Mouse (Mus musculus): ENCODE measurements around the gene Palm2. TPM values are rescaled to one million over a fixed set of nuclear protein-coding genes. Genes with fewer than 3 reads are reported as not detected.

Gene Palm2
- polyA plus RNA-seq, 2 experiments, result 0.03 to 0.06 TPM

- H3K36me3 ChIP-seq (replicated peaks; ENCODE audit: control insufficient read depth, insufficient read depth, low read depth), result no peaks in the 10 kb centered on the region
- no peak overlapping the region for H3K9ac ChIP-seq (replicated peaks)
- H3K9me3 ChIP-seq (ENCODE audit: control insufficient read depth, low read length), result no peaks in the 10 kb centered on the region
- H3K4me3 ChIP-seq (ENCODE audit: insufficient read depth in 1 of 2, low read depth in 2 of 2, low read length in 2 of 2), result no peak overlapping the region
- H3K27me3 ChIP-seq (ENCODE audit: control insufficient read depth, insufficient read depth, low read length), result no peaks in the 10 kb centered on the region
- DNase-seq (ENCODE audit: low read depth in 3 of 3, low spot score in 3 of 3) (no peak), ATAC-seq (ENCODE audit: insufficient read depth) (no peak)
- H3K27ac ChIP-seq, result no peak overlapping the region
- no peaks in the 10 kb centered on the region for H3K4me1 ChIP-seq (replicated peaks; ENCODE audit: control insufficient read depth in 2 of 2, insufficient read depth in 2 of 2, low read length in 1 of 2)
- no peak for TF ChIP-seq EP300 (IDR thresholded peaks at IDR 0.05; ENCODE audit: low read depth)
- no peak for TF ChIP-seq CTCF (IDR thresholded peaks at IDR 0.05; ENCODE audit: low read depth)
- H3K4me2 ChIP-seq (ENCODE audit: low read depth), result no peak overlapping the region
- 21% methylated on average over 1 of the region's 1 CpGs for WGBS (ENCODE audit: insufficient replicate concordance)
Observed at GRCm38 (mm10) chr4:57550216-57550615, 116.2 kb downstream of the Palm2 start.

- Histone ChIP-seq H3K9ac (replicated peaks) (no peak overlapping the region), H3K36me3 (replicated peaks; ENCODE audit: control insufficient read depth, insufficient read depth, low read depth) (no peaks in the 10 kb centered on the region), H3K4me2 (ENCODE audit: low read depth) (no peak overlapping the region), H3K4me3 (ENCODE audit: insufficient read depth in 1 of 2, low read depth in 2 of 2, low read length in 2 of 2) (no peak overlapping the region), H3K9me3 (ENCODE audit: control insufficient read depth, low read length) (no peaks in the 10 kb centered on the region), H3K27me3 (ENCODE audit: control insufficient read depth, insufficient read depth, low read length) (no peaks in the 10 kb centered on the region), H3K4me1 (replicated peaks; ENCODE audit: control insufficient read depth in 2 of 2, insufficient read depth in 2 of 2, low read length in 1 of 2) (no peaks in the 10 kb centered on the region), H3K27ac (no peak overlapping the region)
- TF ChIP-seq EP300 (IDR thresholded peaks at IDR 0.05; ENCODE audit: low read depth) (no peak), CTCF (IDR thresholded peaks at IDR 0.05; ENCODE audit: low read depth) (no peak)
- 43% methylated on average over 2 of the region's 2 CpGs for WGBS (ENCODE audit: insufficient replicate concordance)
- no peak for DNase-seq (ENCODE audit: low read depth in 3 of 3, low spot score in 3 of 3)
- ATAC-seq (ENCODE audit: insufficient read depth), result no peak
Observed at GRCm38 (mm10) chr4:57557102-57557501, 123.1 kb downstream of the Palm2 start.

- no peak overlapping the region for H3K4me3 ChIP-seq (ENCODE audit: insufficient read depth in 1 of 2, low read depth in 2 of 2, low read length in 2 of 2)
- DNase-seq (ENCODE audit: low read depth in 3 of 3, low spot score in 3 of 3), result no peak
- TF ChIP-seq EP300 (IDR thresholded peaks at IDR 0.05; ENCODE audit: low read depth) (no peak), CTCF (IDR thresholded peaks at IDR 0.05; ENCODE audit: low read depth) (no peak)
- H3K36me3 ChIP-seq (replicated peaks; ENCODE audit: control insufficient read depth, insufficient read depth, low read depth), result no peaks in the 10 kb centered on the region
- H3K9me3 ChIP-seq (ENCODE audit: control insufficient read depth, low read length), result no peaks in the 10 kb centered on the region
- no peaks in the 10 kb centered on the region for H3K27me3 ChIP-seq (ENCODE audit: control insufficient read depth, insufficient read depth, low read length)
- 23% methylated on average over 1 of the region's 1 CpGs for WGBS (ENCODE audit: insufficient replicate concordance)
- H3K27ac ChIP-seq, result no peak overlapping the region
- H3K4me2 ChIP-seq (ENCODE audit: low read depth), result no peak overlapping the region
- H3K4me1 ChIP-seq (replicated peaks; ENCODE audit: control insufficient read depth in 2 of 2, insufficient read depth in 2 of 2, low read length in 1 of 2), result no peaks in the 10 kb centered on the region
- H3K9ac ChIP-seq (replicated peaks), result no peak overlapping the region
- ATAC-seq (ENCODE audit: insufficient read depth), result no peak
Observed at GRCm38 (mm10) chr4:57559438-57559837, 125.4 kb downstream of the Palm2 start.

- Histone ChIP-seq H3K9ac (replicated peaks) (no peak overlapping the region), H3K9me3 (ENCODE audit: control insufficient read depth, low read length) (no peaks in the 10 kb centered on the region), H3K4me2 (ENCODE audit: low read depth) (no peak overlapping the region), H3K27ac (no peak overlapping the region), H3K36me3 (replicated peaks; ENCODE audit: control insufficient read depth, insufficient read depth, low read depth) (no peaks in the 10 kb centered on the region), H3K27me3 (ENCODE audit: control insufficient read depth, insufficient read depth, low read length) (no peaks in the 10 kb centered on the region), H3K4me3 (ENCODE audit: insufficient read depth in 1 of 2, low read depth in 2 of 2, low read length in 2 of 2) (no peak overlapping the region), H3K4me1 (replicated peaks; ENCODE audit: control insufficient read depth in 2 of 2, insufficient read depth in 2 of 2, low read length in 1 of 2) (no peaks in the 10 kb centered on the region)
- TF ChIP-seq EP300 (IDR thresholded peaks at IDR 0.05; ENCODE audit: low read depth), result no peak
- no peak for TF ChIP-seq CTCF (IDR thresholded peaks at IDR 0.05; ENCODE audit: low read depth)
- 33% methylated on average over 3 of the region's 3 CpGs for WGBS (ENCODE audit: insufficient replicate concordance)
- no peak for ATAC-seq (ENCODE audit: insufficient read depth)
- DNase-seq (ENCODE audit: low read depth in 3 of 3, low spot score in 3 of 3), result no peak
Observed at GRCm38 (mm10) chr4:57560010-57560409, 126.0 kb downstream of the Palm2 start.

- no peak overlapping the region for H3K4me2 ChIP-seq (ENCODE audit: low read depth)
- ATAC-seq (ENCODE audit: insufficient read depth), result no peak
Observed at GRCm38 (mm10) chr4:57561055-57561454, 127.0 kb downstream of the Palm2 start.

More at GRCm38 (mm10) chr4:57561055-57561454, 127.0 kb downstream of the Palm2 start:
- H3K27ac ChIP-seq, result no peak overlapping the region
- WGBS (ENCODE audit: insufficient replicate concordance), result 57% methylated on average over 6 of the region's 6 CpGs
- H3K4me1 ChIP-seq (replicated peaks; ENCODE audit: control insufficient read depth in 2 of 2, insufficient read depth in 2 of 2, low read length in 1 of 2), result no peaks in the 10 kb centered on the region
- H3K36me3 ChIP-seq (replicated peaks; ENCODE audit: control insufficient read depth, insufficient read depth, low read depth), result no peaks in the 10 kb centered on the region
- H3K27me3 ChIP-seq (ENCODE audit: control insufficient read depth, insufficient read depth, low read length), result no peaks in the 10 kb centered on the region
- no peak for TF ChIP-seq CTCF (IDR thresholded peaks at IDR 0.05; ENCODE audit: low read depth)
- TF ChIP-seq EP300 (IDR thresholded peaks at IDR 0.05; ENCODE audit: low read depth), result no peak
- no peak overlapping the region for H3K9ac ChIP-seq (replicated peaks)
- DNase-seq (ENCODE audit: low read depth in 3 of 3, low spot score in 3 of 3), result no peak
- no peaks in the 10 kb centered on the region for H3K9me3 ChIP-seq (ENCODE audit: control insufficient read depth, low read length)
- no peak overlapping the region for H3K4me3 ChIP-seq (ENCODE audit: insufficient read depth in 1 of 2, low read depth in 2 of 2, low read length in 2 of 2)

Data from liver, embryonic 14.5 days (tissue).